Mouse (Mus musculus) brown adipose tissue, adult 24 weeks (tissue): ENCODE results near the gene Limd1. TPM values are rescaled to one million over a fixed set of nuclear protein-coding genes. Genes with fewer than 3 reads are reported as not detected.

ENCODE experiments used
- H3K27ac ChIP-seq: fragments of 200-500 bp; replicated peaks from 2 replicates; pipeline ENCODE4 v1.5.1; 2012; ENCODE audit warnings: low read depth, mild to moderate bottlenecking, low read length
- H3K4me1 ChIP-seq: fragments of 200-500 bp; 2 replicates; pipeline ENCODE4 v1.6.1; 2012; ENCODE audit warnings: low read length, mixed read lengths; ENCODE audit not compliant: control insufficient read depth, insufficient read depth, insufficient read length
- H3K4me3 ChIP-seq: fragments of 200-500 bp; 2 replicates; pipeline ENCODE4 v1.5.1; 2012; ENCODE audit warnings: low read depth, mild to moderate bottlenecking, low read length, moderate library complexity; ENCODE audit not compliant: insufficient read depth
- polyA plus RNA-seq: library from polyadenylated mRNA; stranded (reverse); fragments of >200 nt; gene quantifications from 2 replicates; pipeline ENCODE4 v1.2.4, GENCODE M21; 2012; ENCODE audit not compliant: missing spikeins, insufficient read depth, insufficient read length

Gene Limd1
- polyA plus RNA-seq, 1 experiment, result 14.0 TPM

- H3K4me1 ChIP-seq, result peaks cover 15% of the 10 kb centered on the region
- no peak overlapping the region for H3K4me3 ChIP-seq
- no peak overlapping the region for H3K27ac ChIP-seq
These were observed 18.2 kb downstream of the Limd1 start for GRCm38 (mm10) chr9:123496665-123497064.

- Histone ChIP-seq H3K4me1 (0 out of 2 replicates have a peak, but pooled peaks cover 5% of the 10 kb centered on the region), H3K27ac (no peak overlapping the region), H3K4me3 (no peak overlapping the region)
These were observed 19.4 kb downstream of the Limd1 start for GRCm38 (mm10) chr9:123497906-123498305.

- H3K4me1 ChIP-seq, result 0 out of 2 replicates have a peak, but pooled peaks cover 5% of the 10 kb centered on the region
- H3K4me3 ChIP-seq, result no peak overlapping the region
- H3K27ac ChIP-seq, result no peak overlapping the region
These were observed 22.0 kb downstream of the Limd1 start for GRCm38 (mm10) chr9:123500480-123500879.

- Histone ChIP-seq H3K4me1 (no peaks in the 10 kb centered on the region), H3K4me3 (no peak overlapping the region), H3K27ac (no peak overlapping the region)
These were observed 24.8 kb downstream of the Limd1 start for GRCm38 (mm10) chr9:123503171-123503834.

- no peak overlapping the region for H3K27ac ChIP-seq
- no peaks in the 10 kb centered on the region for H3K4me1 ChIP-seq
- H3K4me3 ChIP-seq, result no peak overlapping the region
These were observed 25.8 kb downstream of the Limd1 start for GRCm38 (mm10) chr9:123504325-123504724.

GRCm38 (mm10) chr9:123505598-123505997 lies 27.1 kb downstream of the Limd1 start:
- Histone ChIP-seq H3K4me3 (no peak overlapping the region), H3K4me1 (peaks cover 5% of the 10 kb centered on the region; the same call in 1 of the 2 replicates), H3K27ac (no peak overlapping the region)

GRCm38 (mm10) chr9:123506270-123507146 lies 28.0 kb downstream of the Limd1 start:
- Histone ChIP-seq H3K27ac (no peak overlapping the region), H3K4me3 (no peak overlapping the region), H3K4me1 (peaks cover 6% of the 10 kb centered on the region; the same call in 1 of the 2 replicates)

- no peak overlapping the region for H3K4me3 ChIP-seq
- no peak overlapping the region for H3K27ac ChIP-seq
- peaks cover 6% of the 10 kb centered on the region; the same call in 1 of the 2 replicates for H3K4me1 ChIP-seq
These were observed 28.9 kb downstream of the Limd1 start for GRCm38 (mm10) chr9:123507380-123507779.

- H3K27ac ChIP-seq, result no peak overlapping the region
- H3K4me1 ChIP-seq, result peaks cover 6% of the 10 kb centered on the region; the same call in 1 of the 2 replicates
- H3K4me3 ChIP-seq, result no peak overlapping the region
These were observed 30.5 kb downstream of the Limd1 start for GRCm38 (mm10) chr9:123508986-123509385.

GRCm38 (mm10) chr9:123509638-123510604 lies 31.4 kb downstream of the Limd1 start:
- Histone ChIP-seq H3K27ac (peak overlapping the region; percentile 23; the same call in 1 of the 2 replicates), H3K4me3 (no peak overlapping the region), H3K4me1 (peaks cover 6% of the 10 kb centered on the region; the same call in 1 of the 2 replicates)

GRCm38 (mm10) chr9:123510926-123511325 lies 32.4 kb downstream of the Limd1 start:
- Histone ChIP-seq H3K4me3 (no peak overlapping the region), H3K4me1 (peaks cover 6% of the 10 kb centered on the region; the same call in 1 of the 2 replicates), H3K27ac (no peak overlapping the region)

GRCm38 (mm10) chr9:123512482-123512881 lies 34.0 kb downstream of the Limd1 start:
- Histone ChIP-seq H3K4me1 (peaks cover 6% of the 10 kb centered on the region; the same call in 1 of the 2 replicates), H3K4me3 (no peak overlapping the region), H3K27ac (no peak overlapping the region)

- Histone ChIP-seq H3K27ac (no peak overlapping the region), H3K4me1 (peaks cover 3% of the 10 kb centered on the region; the same call in 1 of the 2 replicates), H3K4me3 (no peak overlapping the region)
These were observed 36.6 kb downstream of the Limd1 start for GRCm38 (mm10) chr9:123515087-123515486.

- Histone ChIP-seq H3K27ac (no peak overlapping the region), H3K4me3 (no peak overlapping the region), H3K4me1 (no peaks in the 10 kb centered on the region)
These were observed 38.3 kb downstream of the Limd1 start for GRCm38 (mm10) chr9:123516641-123517385.
